Mouse (Mus musculus) megakaryocyte progenitor cell, adult 5-6 weeks (primary cell): ENCODE results near the gene Wdr27. TPM values are rescaled to one million over a fixed set of nuclear protein-coding genes. Genes with fewer than 3 reads are reported as not detected.
A peak's percentile ranks its signal among the peaks of the same experiment; 100 is the strongest.
"Not testable (repeated sequence)": the region's sequence is repeated elsewhere in the genome, so short reads cannot be mapped to it uniquely, and the experiment has no call there.

Source experiments
- ATAC-seq: replicated peaks from 2 replicates; pipeline ENCODE4 v1.8.0; 2016; ENCODE audit warnings: mild to moderate bottlenecking, moderate TSS enrichment, inconsistent platforms; ENCODE audit not compliant: poor library complexity
- total RNA-seq, 2 experiments: library from RNA; stranded (forward) in 1 of 2; stranded (reverse) in 1 of 2; fragments of 157-497, 149-512 nt in 1 of 2; fragments of 200-1000 nt in 1 of 2; gene quantifications; 2 replicates each; pipeline versions ENCODE4 v1.2.3 to v1.2.4; 2015 to 2017

The Wdr27 gene
- total RNA-seq, 2 experiments from 2014 or later, result 1.3 TPM; not detected in 1

- no peak for ATAC-seq
Measured at GRCm38 (mm10) chr17:14931469-14931868, 11.5 kb downstream of the Wdr27 start.

GRCm38 (mm10) chr17:14930697-14931096 is 12.3 kb downstream of the Wdr27 start:
- peak; percentile 90 for ATAC-seq

- ATAC-seq, result no peak
Measured at GRCm38 (mm10) chr17:14928631-14929030, 14.3 kb downstream of the Wdr27 start.

- ATAC-seq, result no peak
Measured at GRCm38 (mm10) chr17:14927644-14928218, 15.2 kb downstream of the Wdr27 start.

GRCm38 (mm10) chr17:14921582-14921981 is 21.4 kb downstream of the Wdr27 start:
- ATAC-seq, result peak; percentile 89

- no peak for ATAC-seq
Measured at GRCm38 (mm10) chr17:14917866-14918265, 25.1 kb downstream of the Wdr27 start.

- no peak for ATAC-seq
Measured at GRCm38 (mm10) chr17:14914401-14914800, 28.6 kb downstream of the Wdr27 start.

GRCm38 (mm10) chr17:14912981-14913380 is 30.0 kb downstream of the Wdr27 start:
- ATAC-seq, result no peak

- ATAC-seq, result peak; percentile 82
Measured at GRCm38 (mm10) chr17:14912420-14912819, 30.5 kb downstream of the Wdr27 start.

- no peak for ATAC-seq
Measured at GRCm38 (mm10) chr17:14910771-14911170, 32.2 kb downstream of the Wdr27 start.

GRCm38 (mm10) chr17:14909331-14909730 is 33.6 kb downstream of the Wdr27 start:
- no peak for ATAC-seq

GRCm38 (mm10) chr17:14907136-14907535 is 35.8 kb downstream of the Wdr27 start:
- no peak for ATAC-seq

GRCm38 (mm10) chr17:14906611-14907010 is 36.3 kb downstream of the Wdr27 start:
- ATAC-seq, result no peak

- peak; percentile 88 for ATAC-seq
Measured at GRCm38 (mm10) chr17:14904637-14905265, 38.2 kb downstream of the Wdr27 start.

GRCm38 (mm10) chr17:14904206-14904605 is 38.8 kb downstream of the Wdr27 start:
- no peak for ATAC-seq

GRCm38 (mm10) chr17:14903212-14903611 is 39.7 kb downstream of the Wdr27 start:
- ATAC-seq, result no peak

- no peak for ATAC-seq
Measured at GRCm38 (mm10) chr17:14898972-14899371, 44.0 kb downstream of the Wdr27 start.

GRCm38 (mm10) chr17:14895058-14895457 is 47.9 kb downstream of the Wdr27 start:
- not testable (repeated sequence) for ATAC-seq

- no peak for ATAC-seq
Measured at GRCm38 (mm10) chr17:14886933-14887332, 56.0 kb downstream of the Wdr27 start.

GRCm38 (mm10) chr17:14874656-14875204 is 68.2 kb downstream of the Wdr27 start:
- no peak for ATAC-seq

- ATAC-seq, result no peak
Measured at GRCm38 (mm10) chr17:14860220-14860619, 82.7 kb downstream of the Wdr27 start.

- no peak for ATAC-seq
Measured at GRCm38 (mm10) chr17:14847709-14848108, 95.2 kb downstream of the Wdr27 start.
